Mouse (Mus musculus): ENCODE results near the gene Myh6.

The Myh6 gene

DNA sequence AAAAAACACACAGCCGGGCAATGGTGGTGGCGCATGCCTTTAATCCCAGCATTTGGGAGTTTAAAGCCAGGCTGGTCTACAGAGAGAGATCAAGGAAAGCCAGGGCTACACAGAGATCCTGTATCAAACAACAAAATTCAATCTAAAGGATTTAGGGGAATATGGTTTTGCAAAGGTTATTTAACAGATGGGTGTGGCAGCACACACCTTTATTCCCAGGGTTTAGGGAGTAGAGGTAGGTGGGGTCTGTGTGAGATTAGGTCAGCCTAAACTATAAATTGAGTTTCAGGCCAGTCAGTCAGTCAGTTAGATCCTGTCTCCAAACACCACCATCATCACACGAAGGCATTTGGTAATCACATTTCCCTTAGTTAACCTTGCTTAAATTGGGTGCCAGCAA is 74.5 kb downstream of the Myh6 start, which contains the start of gene Pabpn1:
Gene Pabpn1 (plus strand): TSS at position 301 of the 400 bp plus-strand sequence.
- DNase-seq (ENCODE audit: low read depth, low spot score), result no peak
